Mouse (Mus musculus) liver, postnatal 0 days (tissue): ENCODE data around the gene Hbb-bh1. TPM values are rescaled to one million over a fixed set of nuclear protein-coding genes. Genes with fewer than 3 reads are reported as not detected.
A peak's percentile ranks its signal among the peaks of the same experiment; 100 is the strongest.

Experiments used
- ATAC-seq: fragments of 200-750 bp; cut with Nextera tagmentation; 2 replicates; pipeline ENCODE4 v1.8.0; 2017; ENCODE audit warnings: mild to moderate bottlenecking, moderate library complexity
- DNase-seq: peaks from one replicate; pipeline ENCODE4 v3.0.0-alpha.2; 2016
- H3K27ac ChIP-seq: fragments of 300-500 bp; sonication (generic); 2 replicates; pipeline ENCODE4 v1.5.1; 2014; ENCODE audit warnings: antibody characterized with exemption, moderate library complexity, mild to moderate bottlenecking, low read depth
- H3K27me3 ChIP-seq: fragments of 300-500 bp; sonication (generic); 2 replicates; pipeline ENCODE4 v1.6.1; 2014; ENCODE audit warnings: low read length, control low read depth, mixed read lengths; ENCODE audit not compliant: insufficient read depth
- H3K36me3 ChIP-seq: fragments of 300-500 bp; sonication (generic); replicated peaks from 2 replicates; pipeline ENCODE4 v1.6.1; 2014; ENCODE audit warnings: mild to moderate bottlenecking, control low read depth, low read length, moderate library complexity, mixed read lengths; ENCODE audit not compliant: insufficient read depth
- H3K4me1 ChIP-seq: fragments of 300-500 bp; sonication (generic); 2 replicates; pipeline ENCODE4 v1.6.1; 2014; ENCODE audit warnings: antibody characterized with exemption, mild to moderate bottlenecking, control low read depth; ENCODE audit not compliant: insufficient read depth
- H3K4me2 ChIP-seq: fragments of 300-500 bp; sonication (generic); 2 replicates; pipeline ENCODE4 v1.6.1; 2014; ENCODE audit warnings: low read depth, mild to moderate bottlenecking, low read length, moderate library complexity, mixed read lengths
- H3K4me3 ChIP-seq: fragments of 300-500 bp; sonication (generic); 2 replicates; pipeline ENCODE4 v1.5.1; 2014; ENCODE audit warnings: low read depth, low read length
- H3K9ac ChIP-seq: fragments of 300-500 bp; sonication (generic); replicated peaks from 2 replicates; pipeline ENCODE4 v1.6.1; 2014; ENCODE audit warnings: mild to moderate bottlenecking, moderate library complexity
- H3K9me3 ChIP-seq: fragments of 300-500 bp; sonication (generic); 2 replicates; pipeline ENCODE4 v1.6.1; 2016; ENCODE audit warnings: mild to moderate bottlenecking, control low read depth, low read length, mixed read lengths
- CTCF ChIP-seq: sonication (generic); IDR thresholded peaks from 2 replicates; pipeline ENCODE4 v1.5.1; 2016; ENCODE audit warnings: antibody characterized with exemption, low read depth
- EP300 ChIP-seq: IDR thresholded peaks from 2 replicates; pipeline ENCODE4 v1.6.1; 2016; ENCODE audit warnings: antibody characterized with exemption, low read depth, mild to moderate bottlenecking
- WGBS: fragments of 180-500 bp; shearing (Covaris S2); extraction: QIAGEN DNeasy Blood & Tissue Kit; methylation state at CpG from one replicate; pipeline ENCODE4 v1.1.7; 2014; ENCODE audit not compliant: insufficient replicate concordance; 5-methylcytosine and 5-hydroxymethylcytosine counted together
- polyA plus RNA-seq: library from polyadenylated mRNA; unstranded; fragments of >200 nt; fragmentation: Nextera tagmentation; extraction: Ambion mirVana; gene quantifications from 2 replicates; pipeline ENCODE4 v1.2.1, GENCODE M21; 2015

Gene Hbb-bh1
- polyA plus RNA-seq, result 1.8 and 2.5 TPM in 2 replicates

DNA sequence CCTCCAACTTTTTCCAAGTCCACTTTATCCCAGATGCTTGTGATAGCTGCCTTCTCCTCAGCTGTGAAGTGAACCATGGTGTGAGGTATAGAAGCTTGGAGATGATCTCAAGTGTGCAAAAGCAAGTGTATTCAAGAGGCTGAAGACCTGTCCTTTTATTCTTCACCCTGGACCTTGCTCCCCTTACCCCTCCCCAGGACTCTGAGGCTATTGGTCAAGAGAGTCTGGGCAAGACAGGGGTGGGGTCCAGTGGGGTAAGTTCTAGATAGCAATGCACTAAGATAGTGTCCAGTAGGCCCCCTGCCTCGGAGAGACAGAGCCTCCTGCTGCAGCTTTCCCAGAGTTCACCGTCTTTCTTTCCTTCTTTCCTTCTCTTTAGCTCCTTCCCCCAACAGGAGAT lies at the start of gene Hbb-bh1:
TSS of gene Hbb-bh1 (minus strand) at position 131 of the 400 bp plus-strand sequence.
- no peaks in the 10 kb centered on the region for H3K36me3 ChIP-seq
- 73% methylated on average over 2 of the region's 2 CpGs for WGBS
- no peak within 1 kb of the TSS for H3K9ac ChIP-seq
- no peaks in the 10 kb centered on the region for H3K4me1 ChIP-seq
- no peak within 1 kb of the TSS for H3K27ac ChIP-seq
- H3K27me3 ChIP-seq, result no peaks in the 10 kb centered on the region
- no peak within 1 kb of the TSS for H3K4me3 ChIP-seq
- H3K4me2 ChIP-seq, result no peak within 1 kb of the TSS
- ATAC-seq (no peak), DNase-seq (no peak)
- no peaks in the 10 kb centered on the region for H3K9me3 ChIP-seq
- TF ChIP-seq CTCF (no peak), EP300 (no peak)

DNA sequence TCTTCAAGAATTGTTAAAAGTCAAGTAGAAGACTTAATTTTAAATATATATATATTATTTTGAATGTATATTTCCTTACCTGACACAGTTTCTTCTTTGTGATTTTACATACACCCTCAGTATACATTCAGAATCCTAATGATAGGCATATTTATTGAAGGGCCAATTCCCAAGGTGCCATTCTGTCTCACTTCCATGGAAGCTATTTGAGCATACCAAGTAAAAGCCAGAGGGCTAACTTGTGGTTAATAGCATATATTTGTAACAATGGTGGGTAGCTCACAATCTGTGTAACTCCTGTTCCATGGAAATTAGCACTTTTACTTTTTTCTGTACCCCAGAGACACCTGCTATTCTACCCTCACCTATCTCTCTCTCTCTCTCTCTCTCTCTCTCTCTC lies 43.2 kb upstream of the Hbb-bh1 start, which contains the start of gene Olfr66:
TSS of gene Olfr66 (minus strand) at position 101 of the 400 bp plus-strand sequence.
- Histone ChIP-seq H3K9ac (no peak within 1 kb of the TSS), H3K36me3 (no peaks in the 10 kb centered on the region), H3K27ac (no peak within 1 kb of the TSS), H3K27me3 (no peaks in the 10 kb centered on the region), H3K4me2 (no peak within 1 kb of the TSS), H3K4me1 (no peaks in the 10 kb centered on the region), H3K4me3 (no peak within 1 kb of the TSS), H3K9me3 (no peaks in the 10 kb centered on the region)
- TF ChIP-seq EP300, result no peak
- TF ChIP-seq CTCF, result no peak
- ATAC-seq (no peak), DNase-seq (no peak)

DNA sequence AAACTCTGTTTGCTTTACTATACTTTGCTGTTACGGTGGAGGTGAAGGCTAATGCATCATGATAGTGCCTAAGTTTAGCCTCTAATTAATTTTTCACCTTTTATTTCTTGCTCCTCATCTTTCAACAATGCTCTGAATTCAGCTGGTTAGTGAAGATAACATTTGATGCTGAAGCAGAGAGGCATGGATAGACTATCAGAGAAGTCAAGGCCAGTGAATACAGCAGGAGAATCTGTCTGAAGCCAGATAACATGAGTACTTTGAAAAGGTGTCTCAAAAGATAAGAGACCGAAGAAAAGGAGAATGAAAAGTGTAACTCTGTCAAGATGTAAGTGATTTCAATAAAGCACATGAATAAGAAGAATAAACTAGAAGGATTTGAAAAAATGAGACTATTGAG lies 34.1 kb upstream of the Hbb-bh1 start:
- Histone ChIP-seq H3K27ac (peak overlapping the region; percentile 74; the same call in 1 of the 2 replicates), H3K4me2 (no peak overlapping the region), H3K36me3 (no peaks in the 10 kb centered on the region), H3K4me3 (no peak overlapping the region), H3K4me1 (peaks cover 16% of the 10 kb centered on the region), H3K9ac (no peak overlapping the region), H3K27me3 (no peaks in the 10 kb centered on the region), H3K9me3 (no peaks in the 10 kb centered on the region)
- ATAC-seq, result peak; percentile 93
- DNase-seq, result no peak
- 52% methylated on average over 2 of the region's 2 CpGs for WGBS
- TF ChIP-seq EP300 (peak; percentile 100), CTCF (no peak)

DNA sequence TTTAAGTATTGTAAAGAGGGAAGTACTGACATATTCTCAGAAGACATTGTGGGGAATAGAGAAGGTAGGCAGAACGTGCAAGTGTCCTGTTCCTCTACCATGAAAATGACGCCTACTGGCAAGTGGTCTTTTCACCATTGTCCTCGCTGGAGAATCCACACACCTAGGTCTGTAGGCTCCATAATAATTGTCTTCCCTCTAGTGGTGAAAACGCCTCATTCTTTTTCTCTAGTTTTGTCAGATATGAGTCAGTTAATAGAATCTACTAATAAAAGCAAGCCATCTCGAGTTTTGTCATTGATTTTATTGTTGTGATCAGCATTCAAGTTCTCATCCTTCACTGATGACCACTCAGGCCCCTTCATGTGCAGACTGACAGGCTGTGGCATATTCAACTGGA lies 31.5 kb upstream of the Hbb-bh1 start:
- H3K4me2 ChIP-seq, result peak overlapping the region; percentile 10; the same call in 1 of the 2 replicates
- H3K27ac ChIP-seq, result peak overlapping the region; percentile 53
- no peaks in the 10 kb centered on the region for H3K36me3 ChIP-seq
- TF ChIP-seq EP300, result no peak
- peak; percentile 60 for TF ChIP-seq CTCF
- H3K9ac ChIP-seq, result 0 out of 2 replicates have a peak overlapping the region, but pooled peaks have one; percentile 3
- DNase-seq (no peak), ATAC-seq (no peak)
- H3K4me1 ChIP-seq, result peaks cover 17% of the 10 kb centered on the region
- WGBS, result 33% methylated on average over 5 of the region's 5 CpGs
- H3K27me3 ChIP-seq, result no peaks in the 10 kb centered on the region
- no peak overlapping the region for H3K4me3 ChIP-seq
- H3K9me3 ChIP-seq, result no peaks in the 10 kb centered on the region

DNA sequence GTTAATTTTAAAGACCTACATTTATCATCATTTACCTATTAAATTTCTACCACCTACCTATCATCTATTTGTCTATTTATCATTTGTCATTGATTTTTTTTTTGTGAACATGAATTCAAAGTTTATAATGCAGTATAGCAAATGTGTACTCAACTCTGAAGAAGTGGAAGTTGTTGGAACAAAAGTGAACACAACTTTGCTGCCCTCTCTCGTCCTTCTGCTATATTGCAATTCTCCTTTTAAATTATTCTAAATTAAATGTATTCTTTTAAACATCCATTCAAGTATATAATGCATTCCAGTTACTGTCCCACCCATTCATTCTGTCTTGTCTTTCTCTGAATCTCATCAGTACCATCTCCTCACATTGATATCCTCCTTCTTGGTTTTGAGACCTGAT lies 30.1 kb upstream of the Hbb-bh1 start:
- Histone ChIP-seq H3K4me2 (peak overlapping the region; percentile 47; the same call in 1 of the 2 replicates), H3K9ac (peak overlapping the region; percentile 35; the same call in 1 of the 2 replicates), H3K27me3 (no peaks in the 10 kb centered on the region), H3K4me3 (no peak overlapping the region), H3K27ac (peak overlapping the region; percentile 80), H3K4me1 (peaks cover 10% of the 10 kb centered on the region), H3K9me3 (no peaks in the 10 kb centered on the region), H3K36me3 (no peaks in the 10 kb centered on the region)
- ATAC-seq (no peak), DNase-seq (no peak)
- 2% methylated on average over 1 of the region's 1 CpGs for WGBS
- TF ChIP-seq CTCF (peak; percentile 72), EP300 (peak; percentile 62; the same call in 1 of the 2 replicates)

DNA sequence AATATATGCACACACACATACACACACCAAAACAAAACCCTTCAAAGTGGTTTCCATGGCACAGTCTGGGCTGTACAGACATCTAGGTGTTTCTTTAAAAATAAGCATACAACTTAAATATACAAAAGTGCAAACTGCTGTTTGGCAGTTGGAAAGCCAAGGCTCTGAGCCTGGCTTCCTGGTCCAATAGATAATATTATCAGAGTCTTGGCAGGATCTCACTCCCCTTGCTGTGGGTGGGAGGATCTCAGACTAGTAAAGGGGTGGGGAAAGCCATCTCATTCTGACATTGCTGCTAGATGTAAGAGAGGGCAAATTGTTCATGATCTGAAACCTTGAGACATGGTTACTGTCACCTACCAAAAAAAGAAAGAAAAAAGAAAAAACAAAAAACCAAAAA lies 27.7 kb upstream of the Hbb-bh1 start:
- no peak for TF ChIP-seq CTCF
- peak; percentile 100 for TF ChIP-seq EP300
- Histone ChIP-seq H3K9me3 (no peaks in the 10 kb centered on the region), H3K4me2 (peak overlapping the region; percentile 38; the same call in 1 of the 2 replicates), H3K27ac (peak overlapping the region; percentile 96), H3K4me3 (no peak overlapping the region), H3K27me3 (no peaks in the 10 kb centered on the region), H3K36me3 (no peaks in the 10 kb centered on the region), H3K4me1 (peaks cover 6% of the 10 kb centered on the region), H3K9ac (peak overlapping the region; percentile 50)
- peak; percentile 51 for DNase-seq
- ATAC-seq, result peak; percentile 91
